Mouse (Mus musculus): ENCODE measurements around the gene Cinp. TPM values are rescaled to one million over a fixed set of nuclear protein-coding genes. Genes with fewer than 3 reads are reported as not detected.

Gene Cinp
- total RNA-seq, 2 experiments from 2014 or later, result 49.7 to 51.0 TPM

DNA sequence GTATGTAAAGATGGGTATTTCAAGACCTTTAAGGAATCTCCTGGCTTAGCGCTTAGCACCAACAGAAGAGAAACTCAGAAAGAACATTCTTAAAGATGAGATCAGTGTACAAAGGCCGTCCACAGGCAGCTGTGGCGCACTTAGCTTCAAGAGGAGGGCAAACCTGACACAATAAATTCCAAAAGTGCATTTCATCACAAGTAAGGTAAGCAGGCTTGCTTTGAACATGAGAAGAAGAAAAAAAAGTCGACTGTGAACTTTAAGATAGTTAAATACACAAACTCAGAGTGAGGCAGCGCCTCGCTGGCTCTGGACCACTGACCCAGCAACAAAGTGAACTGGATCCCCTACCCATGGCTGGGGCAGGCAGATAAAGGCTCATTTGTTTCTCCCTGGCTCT lies 52.2 kb downstream of the Cinp start:
- DNase-seq (ENCODE audit: low spot score in 2 of 2), result no peak

DNA sequence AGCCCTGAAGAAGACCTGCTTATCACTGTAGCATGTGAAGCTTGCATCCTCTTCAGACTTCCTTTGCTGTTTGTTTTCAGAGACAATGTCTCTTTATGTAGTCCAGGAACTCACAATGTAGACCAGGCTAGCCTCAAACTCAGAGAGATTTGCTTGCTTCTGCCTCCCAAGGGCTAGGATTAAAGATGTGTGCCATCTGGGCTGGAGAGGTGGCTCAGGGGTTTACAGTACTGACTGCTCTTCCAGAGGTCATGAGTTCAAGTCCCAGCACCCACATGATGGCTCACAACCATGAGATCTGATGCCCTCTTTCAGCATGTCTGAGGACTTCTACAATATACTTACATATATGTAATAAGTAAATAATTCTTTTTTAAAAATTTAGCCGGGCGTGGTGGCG lies 53.8 kb downstream of the Cinp start:
- DNase-seq (ENCODE audit: low spot score in 2 of 2), result no peak

DNA sequence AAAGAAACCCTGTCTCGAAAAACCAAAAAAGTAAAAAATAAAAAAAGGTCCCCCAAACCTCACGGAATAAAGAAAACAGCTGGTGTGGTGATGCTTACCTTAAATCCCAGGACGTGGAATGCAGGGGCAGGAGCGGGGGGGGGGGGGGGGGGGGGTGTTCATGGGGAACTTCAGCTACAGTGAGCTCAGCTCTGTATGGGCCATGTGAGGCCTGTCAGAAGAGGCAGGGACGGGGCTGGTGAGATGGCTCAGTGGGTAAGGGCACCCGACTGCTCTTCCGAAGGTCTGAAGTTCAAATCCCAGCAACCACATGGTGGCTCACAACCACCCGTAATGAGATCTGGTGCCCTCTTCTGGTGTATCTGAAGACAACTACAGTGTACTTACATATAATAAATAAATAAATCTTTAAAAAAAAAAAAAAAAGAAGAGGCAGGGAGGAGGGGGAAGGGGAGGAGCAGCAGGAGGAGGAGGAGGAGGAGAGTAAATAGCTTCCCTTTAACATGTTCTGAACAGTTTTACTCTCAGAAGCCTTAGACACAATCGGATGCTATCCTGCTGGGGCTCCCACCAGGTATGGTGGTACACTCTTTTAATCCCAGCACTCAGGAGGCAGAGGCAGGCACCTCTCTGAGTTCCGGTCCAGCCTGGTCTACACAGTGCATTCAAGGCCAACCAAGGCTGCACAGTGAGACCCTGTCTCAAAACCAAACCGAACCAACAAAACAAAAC lies 58.5 kb downstream of the Cinp start:
- no peak for DNase-seq (ENCODE audit: low spot score in 2 of 2)

DNA sequence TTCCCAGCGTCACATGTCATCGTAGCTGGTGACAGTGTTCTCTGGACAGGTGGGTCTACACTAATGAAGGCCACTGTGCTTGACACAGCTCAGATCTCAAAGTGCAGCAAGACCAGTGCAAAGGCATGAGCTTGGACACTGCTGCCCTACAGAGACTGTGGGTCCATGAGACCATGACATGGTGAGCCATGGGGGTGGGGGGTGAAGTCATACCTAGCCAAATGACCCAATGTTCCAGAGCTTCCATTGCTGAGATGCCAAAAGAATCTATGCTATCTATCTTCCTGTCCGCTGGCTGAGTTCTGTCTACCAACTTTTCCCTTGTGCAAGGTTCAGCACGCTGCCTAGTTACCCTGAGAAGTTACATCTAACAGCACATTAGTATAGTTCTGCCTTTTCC lies 60.0 kb downstream of the Cinp start:
- no peak for DNase-seq (ENCODE audit: low spot score in 2 of 2)

Other genes with a start within 250 kb of the Cinp start
- not detected for gene 1700001K19Rik, start 206.5 kb downstream of the Cinp start, total RNA-seq (2021)
- 100 to 1,000 TPM; 258 to 326 TPM for gene Hsp90aa1, start 186.4 kb downstream of the Cinp start, total RNA-seq (2021)
- gene Wdr20, start 151.2 kb downstream of the Cinp start, total RNA-seq (2021), result 10 to 100 TPM; 47.6 to 47.8 TPM
- gene Mok, start 48.2 kb downstream of the Cinp start, total RNA-seq (2021), result 1 to 10 TPM; 1.8 to 2.2 TPM
- gene Zfp839, start 38.9 kb downstream of the Cinp start, total RNA-seq (2021), result 10 to 100 TPM; 18.7 to 19.3 TPM
- 10 to 100 TPM; 10.4 to 11.0 TPM for gene Tecpr2, start 119 bp upstream of the Cinp start, total RNA-seq (2021)
- gene Ankrd9, start 89.9 kb upstream of the Cinp start, total RNA-seq (2021), result 1 to 10 TPM; 9.1 to 9.7 TPM
- 10 to 100 TPM; 47.5 to 49.4 TPM for gene Rcor1, start 150.2 kb upstream of the Cinp start, total RNA-seq (2021)